Mouse (Mus musculus): Measurements from ENCODE around the gene Ip6k1. TPM values are rescaled to one million over a fixed set of nuclear protein-coding genes. Genes with fewer than 3 reads are reported as not detected.
"Not testable (repeated sequence)": the region's sequence is repeated elsewhere in the genome, so short reads cannot be mapped to it uniquely, and the experiment has no call there.

Ip6k1 gene
- total RNA-seq, 2 experiments from 2014 or later = 185 to 190 TPM

DNA sequence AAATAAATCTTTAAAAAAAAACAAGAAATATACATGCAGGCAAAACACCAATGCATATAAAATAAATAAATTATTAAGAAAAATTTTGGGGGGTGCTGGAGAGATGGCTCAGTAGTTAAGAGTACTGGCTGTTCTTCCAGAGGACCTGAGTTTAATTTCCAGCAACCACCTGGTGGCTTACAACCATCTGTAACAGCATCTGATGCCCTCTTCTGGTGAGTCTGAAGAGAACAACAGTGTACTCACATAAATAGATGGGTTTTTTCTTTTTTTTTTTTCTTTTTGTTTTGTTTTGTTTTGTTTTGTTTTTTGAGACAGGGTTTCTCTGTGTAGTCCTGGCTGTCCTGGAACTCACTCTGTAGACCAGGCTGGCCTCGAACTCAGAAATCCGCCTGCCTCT, 11.3 kb downstream of the Ip6k1 start:
- intact Hi-C loops (cut with DNase I); DNase-seq (ENCODE audit: low spot score in 2 of 2): not testable (repeated sequence)

DNA sequence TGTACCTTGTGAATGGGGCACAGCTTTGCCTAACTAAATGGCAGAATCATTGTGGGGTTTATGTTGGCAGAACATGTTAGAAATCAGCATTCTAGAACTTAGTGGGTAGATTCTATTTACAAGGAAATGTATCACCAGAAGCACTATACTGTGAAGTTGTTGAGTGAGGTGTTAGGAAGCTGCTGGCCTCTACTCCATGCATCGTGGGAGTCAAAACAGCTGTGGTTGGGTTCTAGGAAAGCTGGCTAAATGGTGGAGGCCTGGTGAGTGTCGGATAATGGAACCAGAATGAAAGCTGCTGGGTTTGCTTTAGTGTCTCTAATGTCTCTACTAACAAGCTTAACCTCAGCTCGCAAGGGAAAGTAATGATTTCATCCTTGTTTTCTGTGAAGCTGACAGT, 14.8 kb downstream of the Ip6k1 start:
- DNase-seq (ENCODE audit: low spot score in 2 of 2) = peak in 1 of 2 experiments; percentile 83
- intact Hi-C loops (cut with DNase I) = no loop called here

- intact Hi-C loops (cut with DNase I) = no loop called here
- DNase-seq (ENCODE audit: low spot score in 2 of 2) = no peak
These were observed 18.4 kb downstream of the Ip6k1 start for GRCm38 (mm10) chr9:108020741-108021140.

- intact Hi-C loops (cut with DNase I) = no loop called here
- no peak for DNase-seq (ENCODE audit: low spot score in 2 of 2)
These were observed 20.9 kb downstream of the Ip6k1 start for GRCm38 (mm10) chr9:108023216-108023615.

GRCm38 (mm10) chr9:108026584-108026983, 24.3 kb downstream of the Ip6k1 start:
- intact Hi-C loops (cut with DNase I) = no loop called here

DNA sequence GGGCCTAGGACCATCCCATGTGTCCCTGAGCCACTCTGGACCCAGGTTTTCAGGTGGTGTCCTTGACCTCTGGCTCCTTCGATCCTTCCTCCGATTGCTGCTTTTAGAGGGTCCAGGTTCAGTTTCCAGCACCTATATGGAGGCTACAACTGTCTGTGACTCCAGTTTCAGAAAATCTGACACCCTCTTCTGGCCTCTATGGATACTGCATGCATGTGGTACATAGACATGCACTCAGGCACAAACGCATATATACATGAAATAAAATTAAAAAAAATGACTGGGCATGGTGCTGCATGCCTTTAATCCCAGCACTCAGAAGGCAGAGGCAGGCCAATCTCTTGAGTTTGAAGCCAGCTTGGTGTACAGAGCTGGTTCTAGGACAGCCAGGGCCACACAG, 25.6 kb downstream of the Ip6k1 start:
- DNase-seq (ENCODE audit: low spot score in 2 of 2) = no peak
- intact Hi-C loops (cut with DNase I) = no loop called here

More at GRCm38 (mm10) chr9:108026584-108026983, 24.3 kb downstream of the Ip6k1 start:
- DNase-seq (ENCODE audit: low spot score in 2 of 2) = no peak

DNA sequence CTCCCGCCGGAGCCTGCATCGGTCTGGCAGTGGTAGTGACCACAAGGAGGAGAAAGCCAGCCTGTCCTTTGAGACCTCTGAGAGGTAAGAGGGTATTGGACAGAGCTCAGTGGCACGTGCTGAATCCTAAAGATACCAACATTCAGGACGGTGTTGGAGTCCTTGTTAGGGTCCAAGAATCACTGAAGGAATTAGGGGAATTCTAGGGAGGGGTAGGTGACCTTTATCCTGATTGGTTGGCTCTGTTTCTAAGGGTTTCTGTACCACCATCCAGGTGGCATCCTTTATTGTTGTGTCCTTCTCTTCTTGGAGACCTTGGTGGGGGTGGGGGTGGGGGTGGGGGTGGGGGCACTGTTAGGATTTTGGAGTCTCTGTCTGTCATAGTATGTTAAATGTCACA, 29.8 kb downstream of the Ip6k1 start:
- intact Hi-C loops (cut with DNase I) = no loop called here
- no peak for DNase-seq (ENCODE audit: low spot score in 2 of 2)

- intact Hi-C loops (cut with DNase I) = no loop called here
- DNase-seq (ENCODE audit: low spot score in 2 of 2) = no peak
These were observed 33.2 kb downstream of the Ip6k1 start for GRCm38 (mm10) chr9:108035331-108036156.

- intact Hi-C loops (cut with DNase I) = loop anchor here (5.0 kb wide), 1 partner anchor 43 kb away; the partner anchor contains the start of gene Ip6k1
- no peak for DNase-seq (ENCODE audit: low spot score in 2 of 2)
These were observed 42.6 kb downstream of the Ip6k1 start for GRCm38 (mm10) chr9:108044751-108045492.

- intact Hi-C loops (cut with DNase I) = loop anchor here (5.0 kb wide), 1 partner anchor 44 kb away; the partner anchor contains the start of gene Ip6k1
- DNase-seq (ENCODE audit: low spot score in 2 of 2) = no peak
These were observed 44.3 kb downstream of the Ip6k1 start for GRCm38 (mm10) chr9:108046582-108046981.

GRCm38 (mm10) chr9:108047601-108048565, 45.6 kb downstream of the Ip6k1 start:
- DNase-seq (ENCODE audit: low spot score in 2 of 2) = no peak

DNA sequence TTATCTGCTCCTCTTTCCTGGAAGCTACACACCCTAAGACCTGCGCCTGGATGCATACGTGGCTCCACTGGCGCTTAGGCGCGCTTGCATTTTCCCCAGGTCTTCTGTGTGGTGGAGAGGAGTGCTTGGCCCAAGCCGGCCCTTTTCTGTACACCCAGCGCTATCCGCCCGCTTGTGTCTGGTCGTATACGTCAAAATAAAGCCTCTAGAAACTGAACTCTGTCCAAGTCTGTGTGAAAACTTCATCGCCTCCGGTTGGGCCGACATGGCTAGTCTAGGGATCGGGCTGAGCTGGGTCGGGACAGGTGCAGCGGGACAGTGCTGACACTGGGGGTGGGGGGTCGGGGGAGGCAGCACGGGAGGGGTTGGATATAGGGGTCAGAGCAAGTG, 46.3 kb downstream of the Ip6k1 start:
- no peak for DNase-seq (ENCODE audit: low spot score in 2 of 2)
- intact Hi-C loops (cut with DNase I) = loop anchor here (5.0 kb wide), 1 partner anchor 46 kb away; the partner anchor contains the start of gene Ip6k1

More at GRCm38 (mm10) chr9:108047601-108048565, 45.6 kb downstream of the Ip6k1 start:
- intact Hi-C loops (cut with DNase I) = loop anchor here (5.0 kb wide), 1 partner anchor 46 kb away; the partner anchor contains the start of gene Ip6k1

DNA sequence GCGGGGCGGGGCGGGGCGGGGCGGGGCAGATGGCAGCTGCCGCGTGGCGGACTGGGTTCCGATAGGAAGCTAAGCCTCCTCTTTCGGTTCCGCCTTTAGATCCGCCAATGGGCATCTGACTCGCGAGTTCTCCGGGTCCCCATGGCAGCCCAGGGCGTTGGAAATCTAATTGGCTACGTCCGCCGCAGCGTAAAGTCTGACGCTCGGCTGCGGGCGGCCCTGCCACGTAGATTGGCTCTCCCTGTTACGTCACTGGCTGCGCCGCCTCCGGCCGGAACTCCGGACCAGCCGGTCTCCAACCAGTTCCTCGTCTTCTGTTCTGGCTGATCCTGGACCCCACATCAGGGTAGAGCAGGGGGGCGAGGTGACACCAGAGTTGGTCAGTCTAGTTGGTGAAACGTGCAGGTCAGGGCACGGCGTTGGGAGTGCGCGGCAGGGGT, 46.7 kb downstream of the Ip6k1 start, which contains the start of gene Gmppb:
TSS of gene Gmppb (plus strand) at position 227 of the 440 bp plus-strand sequence.
- peak; percentile 96 to 99 for DNase-seq (ENCODE audit: low spot score in 2 of 2)
- intact Hi-C loops (cut with DNase I) = loop anchor here (5.0 kb wide), 1 partner anchor 47 kb away; the partner anchor contains the start of gene Ip6k1

GRCm38 (mm10) chr9:108049561-108050251, 47.4 kb downstream of the Ip6k1 start:
- DNase-seq (ENCODE audit: low spot score in 2 of 2) = no peak
- intact Hi-C loops (cut with DNase I) = loop anchor here (5.0 kb wide), 3 partner anchors 47 to 147 kb away; partner anchors contain the start of gene Ip6k1

DNA sequence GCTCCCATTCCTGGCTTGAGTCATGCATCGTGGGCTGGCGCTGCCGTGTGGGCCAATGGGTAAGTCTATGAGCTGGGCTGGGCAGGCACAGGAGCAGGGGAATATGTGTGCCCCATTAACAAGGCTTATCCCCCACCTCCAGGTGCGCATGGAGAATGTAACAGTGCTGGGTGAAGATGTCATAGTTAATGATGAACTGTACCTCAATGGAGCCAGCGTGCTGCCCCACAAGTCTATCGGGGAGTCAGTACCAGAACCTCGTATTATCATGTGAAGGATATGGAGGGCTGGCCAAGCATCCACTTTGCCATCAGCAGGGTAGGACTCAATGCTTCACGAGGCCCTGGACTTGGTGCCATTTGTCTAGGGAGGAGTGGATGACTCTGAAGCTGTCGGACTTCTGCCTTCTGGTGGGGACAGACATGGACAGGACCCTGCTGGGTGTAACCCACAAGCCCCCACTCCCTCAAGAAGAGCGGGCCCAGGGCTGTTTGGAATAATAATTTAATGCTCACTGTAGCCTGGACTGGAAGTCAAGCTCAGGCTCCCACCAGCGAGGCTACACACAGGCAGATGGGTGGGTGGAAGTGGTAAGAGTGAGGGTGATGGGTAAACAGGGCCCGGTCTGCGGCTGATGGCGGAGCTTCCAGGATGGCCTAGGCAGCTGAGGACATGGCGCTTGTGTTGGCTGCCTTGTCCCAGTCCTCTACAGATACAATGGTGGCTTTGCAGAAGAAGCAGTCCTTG, 49.1 kb downstream of the Ip6k1 start:
- no peak for DNase-seq (ENCODE audit: low spot score in 2 of 2)
- intact Hi-C loops (cut with DNase I) = loop anchor here (5.0 kb wide), 2 partner anchors 89 to 149 kb away; no protein-coding TSS in a partner anchor

GRCm38 (mm10) chr9:108051931-108052220, 49.6 kb downstream of the Ip6k1 start:
- intact Hi-C loops (cut with DNase I) = loop anchor here (5.0 kb wide), 2 partner anchors 90 to 150 kb away; no protein-coding TSS in a partner anchor
- DNase-seq (ENCODE audit: low spot score in 2 of 2) = no peak

DNA sequence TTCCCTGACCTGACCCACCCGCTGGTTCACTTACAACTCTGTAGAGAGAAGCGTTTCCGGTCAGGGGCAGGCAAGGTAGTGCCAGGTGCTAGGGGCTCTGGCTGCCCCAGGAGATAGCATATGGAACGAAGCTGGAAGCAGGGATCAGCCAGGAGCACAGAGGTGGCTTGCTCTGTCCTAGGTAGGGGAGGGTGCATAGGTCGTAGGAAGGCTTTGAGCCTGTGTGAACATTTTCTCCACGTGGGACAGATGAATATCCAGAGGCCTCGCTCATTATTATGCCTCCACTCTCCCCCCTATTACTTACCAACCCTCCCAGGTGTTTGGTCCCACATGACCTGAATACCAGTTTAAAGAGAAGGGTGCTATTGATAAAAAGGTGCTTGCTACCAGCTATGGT, 50.1 kb downstream of the Ip6k1 start:
- intact Hi-C loops (cut with DNase I) = loop anchor here (5.0 kb wide), 2 partner anchors 90 to 150 kb away; no protein-coding TSS in a partner anchor
- no peak for DNase-seq (ENCODE audit: low spot score in 2 of 2)
